Mouse (Mus musculus) large intestine, adult 2 months (tissue): Measurements from ENCODE around the gene Arhgef28. TPM values are rescaled to one million over a fixed set of nuclear protein-coding genes. Genes with fewer than 3 reads are reported as not detected.

Source experiments
- DNase-seq: peaks from one replicate; pipeline ENCODE4 v3.0.0-alpha.2; 2012; ENCODE audit warnings: low read depth, low spot score
- WGBS: fragments of 180-500 bp; shearing (Covaris S2); methylation state at CpG from one replicate; pipeline ENCODE4 v1.1.7; 2018; 5-methylcytosine and 5-hydroxymethylcytosine counted together
- polyA plus RNA-seq: library from polyadenylated mRNA; depleted of rRNA; stranded (reverse); fragments of >200 nt; gene quantifications from 2 replicates; pipeline ENCODE4 v1.2.3, GENCODE M21; 2012

Arhgef28 gene
- polyA plus RNA-seq, 1 experiment = 2.9 TPM

- WGBS = 69% methylated on average over 13 of the region's 13 CpGs
- DNase-seq = no peak
Observed at GRCm38 (mm10) chr13:97941909-97942680, 264.1 kb downstream of the Arhgef28 start.

GRCm38 (mm10) chr13:97941099-97941498 lies 265.1 kb downstream of the Arhgef28 start:
- peak; percentile 25 for DNase-seq

DNA sequence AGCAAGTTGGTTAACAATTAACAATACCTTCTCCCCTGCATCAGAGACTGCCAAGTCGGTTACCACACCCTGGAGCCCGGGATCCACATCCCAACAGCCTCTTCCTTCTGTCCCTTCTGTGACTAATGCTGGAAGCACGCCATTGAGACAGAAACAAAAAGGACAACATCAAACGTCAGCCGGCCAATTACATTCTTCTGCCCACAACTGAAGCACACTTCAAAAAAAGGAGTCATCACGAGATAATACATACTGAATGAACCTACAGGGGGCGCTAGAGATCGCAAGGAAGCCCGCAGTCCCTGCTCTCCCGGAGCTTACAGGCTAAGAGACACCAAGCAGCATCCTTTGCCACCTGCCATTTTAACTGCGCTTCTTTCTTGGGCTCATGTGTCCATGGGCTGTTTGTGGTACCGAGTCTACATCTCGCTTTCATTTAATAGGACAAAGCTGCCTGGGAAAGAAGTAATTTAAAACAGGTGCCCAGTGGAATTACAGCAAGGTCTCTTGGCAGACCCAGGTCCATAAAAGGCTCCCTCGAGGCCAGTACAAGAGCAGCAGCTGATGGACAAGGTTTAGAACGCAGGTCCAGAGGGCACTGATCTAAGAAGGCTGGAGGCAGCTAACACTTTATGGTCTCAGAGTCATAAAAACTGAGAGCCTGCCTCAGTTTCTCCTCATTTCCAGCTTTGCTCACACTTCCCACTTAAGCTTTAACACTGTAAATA lies 266.6 kb downstream of the Arhgef28 start:
- WGBS = 39% methylated on average over 15 of the region's 15 CpGs
- DNase-seq = peak; percentile 61

More at GRCm38 (mm10) chr13:97941099-97941498, 265.1 kb downstream of the Arhgef28 start:
- 31% methylated on average over 6 of the region's 6 CpGs for WGBS

- WGBS = 31% methylated on average over 18 of the region's 18 CpGs
- peak; percentile 58 for DNase-seq
Observed at GRCm38 (mm10) chr13:97938596-97939297, 267.5 kb downstream of the Arhgef28 start.

DNA sequence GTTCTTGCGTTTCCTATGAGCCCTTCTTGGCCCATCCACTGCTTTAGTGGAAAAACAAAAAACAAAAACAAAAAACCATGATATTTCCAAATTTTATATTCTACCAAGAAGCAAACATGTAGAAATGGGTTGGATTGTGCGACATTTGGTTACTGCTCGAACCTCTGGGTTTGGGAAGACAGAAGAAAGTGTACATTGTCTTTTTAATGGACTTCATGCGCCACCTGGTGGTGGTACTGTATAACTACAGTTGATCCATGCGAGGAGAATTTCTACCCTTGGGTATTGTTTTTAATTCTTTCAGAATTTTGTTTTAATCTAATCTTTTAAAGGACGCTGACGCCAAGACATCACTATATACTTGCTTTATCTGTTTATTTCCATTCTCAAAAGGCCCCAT lies 268.3 kb downstream of the Arhgef28 start:
- WGBS = 22% methylated on average over 7 of the region's 7 CpGs
- peak; percentile 33 for DNase-seq

DNA sequence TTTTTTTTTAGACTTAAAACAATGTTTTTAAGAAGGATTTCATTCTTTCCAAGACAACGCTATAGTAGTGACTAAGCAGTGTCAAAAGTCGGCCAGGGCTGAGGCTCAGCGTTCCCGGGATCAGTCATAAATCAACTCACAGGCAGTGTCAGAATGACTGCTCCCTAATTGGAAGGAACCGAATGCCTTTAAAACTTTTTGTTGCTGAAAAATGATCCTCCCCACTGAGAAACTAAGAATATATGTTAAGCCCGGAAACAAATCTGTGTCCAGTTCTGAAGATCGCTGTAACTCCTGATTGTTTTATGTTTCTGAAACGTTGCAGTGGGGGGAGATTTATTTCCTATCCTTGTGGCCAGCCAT lies 278.1 kb downstream of the Arhgef28 start:
- no peak for DNase-seq
- WGBS = 42% methylated on average over 8 of the region's 8 CpGs

GRCm38 (mm10) chr13:97927376-97928134 lies 278.7 kb downstream of the Arhgef28 start:
- 66% methylated on average over 14 of the region's 14 CpGs for WGBS
- DNase-seq = no peak

DNA sequence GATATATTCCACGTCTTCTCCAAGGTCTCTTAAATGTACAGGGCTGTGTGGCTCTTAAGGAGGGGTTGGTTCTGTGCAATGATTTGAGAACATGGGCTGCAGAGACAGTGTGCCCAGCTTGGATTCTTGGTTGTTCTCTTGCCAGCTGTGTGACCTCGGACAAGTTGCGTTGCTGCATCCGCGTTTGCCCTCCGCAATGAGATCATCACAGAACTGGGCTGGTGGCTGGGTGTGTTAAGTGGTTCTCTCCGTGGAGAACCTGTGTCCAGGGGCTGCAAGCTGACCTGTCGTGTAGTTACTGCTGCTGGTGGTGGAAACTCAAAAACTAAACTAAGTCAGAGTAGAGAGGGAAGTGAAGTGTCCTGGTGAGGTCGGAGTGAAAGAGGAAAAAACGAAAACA lies 279.9 kb downstream of the Arhgef28 start:
- DNase-seq = no peak
- 85% methylated on average over 10 of the region's 10 CpGs for WGBS

DNA sequence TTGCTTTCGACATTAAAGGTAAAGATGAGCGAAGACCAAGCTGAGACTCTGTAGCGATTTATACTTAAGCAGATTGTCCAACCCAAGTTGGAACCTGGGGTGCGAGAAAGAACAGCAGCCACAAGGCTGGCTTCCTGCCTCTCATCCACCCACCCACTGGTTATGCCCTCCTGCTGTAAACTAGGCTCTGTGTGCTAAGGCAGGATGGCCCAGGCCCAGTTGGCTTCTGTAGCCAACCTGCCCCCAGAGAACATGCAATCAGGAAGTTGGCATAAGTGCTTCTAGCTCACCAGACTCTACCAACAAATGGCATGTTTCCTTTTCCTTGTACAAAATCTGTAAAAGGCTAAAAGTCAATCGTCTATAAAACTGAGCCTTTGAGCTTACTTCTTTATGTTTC lies 283.2 kb downstream of the Arhgef28 start:
- DNase-seq = no peak
- 74% methylated on average over 5 of the region's 5 CpGs for WGBS

DNA sequence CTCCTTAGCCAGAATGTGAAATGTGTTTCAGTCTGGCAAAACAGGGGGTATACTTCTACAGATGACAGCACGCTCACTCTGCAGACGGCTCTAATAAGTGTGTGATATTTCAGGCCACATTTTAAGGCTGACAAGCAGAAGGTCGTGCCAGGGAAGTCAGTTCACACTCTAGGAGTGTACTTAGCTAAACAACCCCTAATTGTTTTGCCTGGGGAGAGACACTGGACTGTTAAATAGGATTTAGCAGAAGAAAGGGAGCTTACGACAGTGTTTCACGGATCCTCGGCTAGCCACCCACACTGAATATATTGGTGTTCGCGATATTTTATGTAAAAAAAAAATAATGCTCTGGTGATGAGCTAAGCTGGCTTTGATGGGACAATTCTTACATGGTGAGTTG lies 286.6 kb downstream of the Arhgef28 start:
- DNase-seq = no peak
- 74% methylated on average over 8 of the region's 8 CpGs for WGBS

DNA sequence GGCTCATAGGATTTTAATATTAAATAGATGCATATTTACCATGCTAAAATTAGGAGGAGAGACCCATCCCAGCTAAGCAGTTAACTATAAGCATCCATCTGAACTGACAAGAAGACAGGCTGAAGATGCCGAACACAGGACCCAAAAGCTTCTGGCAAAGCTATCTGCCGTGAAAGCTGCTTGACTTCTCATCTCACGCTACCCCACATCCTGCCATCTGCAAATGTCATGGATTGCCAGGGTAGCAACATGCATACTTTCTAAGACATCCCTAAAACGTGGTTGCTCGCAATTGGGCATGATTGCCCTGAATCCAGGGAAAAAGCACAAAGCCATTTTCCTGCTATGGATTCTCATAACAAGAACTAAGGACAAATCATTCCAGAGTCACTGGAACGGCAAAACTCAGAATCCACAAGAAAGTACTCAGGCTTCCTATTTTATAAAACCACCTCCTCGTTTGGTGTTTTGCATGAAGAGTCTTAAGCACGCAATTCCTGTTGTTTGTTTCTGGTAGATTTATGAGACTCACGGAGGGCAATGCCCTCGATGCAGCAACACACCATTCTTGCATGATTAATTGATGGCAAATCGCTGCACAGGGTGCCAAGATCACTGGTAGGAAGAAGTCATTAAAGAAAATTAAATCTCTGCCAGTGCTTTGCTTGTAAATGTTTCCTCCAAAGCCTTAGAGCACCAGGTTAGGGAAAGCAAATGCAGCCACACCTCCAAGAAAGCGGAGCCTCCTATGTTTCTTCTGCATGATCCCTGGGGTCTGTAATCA lies 287.9 kb downstream of the Arhgef28 start:
- DNase-seq = no peak
- WGBS = 85% methylated on average over 12 of the region's 12 CpGs

GRCm38 (mm10) chr13:97911013-97911412 lies 295.2 kb downstream of the Arhgef28 start:
- DNase-seq = no peak
- WGBS = 62% methylated on average over 10 of the region's 10 CpGs

GRCm38 (mm10) chr13:97902821-97903220 lies 303.4 kb downstream of the Arhgef28 start:
- DNase-seq = no peak
- 87% methylated on average over 8 of the region's 8 CpGs for WGBS

DNA sequence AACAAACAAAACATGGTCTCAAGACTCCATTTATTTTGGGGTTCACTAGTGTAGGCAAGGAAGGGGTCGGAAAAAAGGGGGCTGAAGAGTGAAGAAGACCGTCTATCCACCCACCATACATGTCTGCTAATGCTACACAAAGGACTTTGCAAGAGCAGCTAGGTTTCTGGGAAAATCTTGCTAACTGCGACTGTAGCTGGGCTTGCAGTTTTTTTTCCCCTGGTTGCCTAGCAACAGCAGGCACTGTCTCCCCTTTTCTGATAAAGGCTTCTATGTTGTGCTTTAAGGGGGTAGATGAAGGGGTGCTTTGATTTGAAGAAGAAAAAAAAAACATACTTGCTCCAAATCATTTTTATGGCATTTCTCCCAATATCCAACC lies 305.9 kb downstream of the Arhgef28 start:
- DNase-seq = no peak
- WGBS = 80% methylated on average over 3 of the region's 3 CpGs

- DNase-seq = no peak
- WGBS = 91% methylated on average over 14 of the region's 14 CpGs
Observed at GRCm38 (mm10) chr13:97899604-97900379, 306.4 kb downstream of the Arhgef28 start.

DNA sequence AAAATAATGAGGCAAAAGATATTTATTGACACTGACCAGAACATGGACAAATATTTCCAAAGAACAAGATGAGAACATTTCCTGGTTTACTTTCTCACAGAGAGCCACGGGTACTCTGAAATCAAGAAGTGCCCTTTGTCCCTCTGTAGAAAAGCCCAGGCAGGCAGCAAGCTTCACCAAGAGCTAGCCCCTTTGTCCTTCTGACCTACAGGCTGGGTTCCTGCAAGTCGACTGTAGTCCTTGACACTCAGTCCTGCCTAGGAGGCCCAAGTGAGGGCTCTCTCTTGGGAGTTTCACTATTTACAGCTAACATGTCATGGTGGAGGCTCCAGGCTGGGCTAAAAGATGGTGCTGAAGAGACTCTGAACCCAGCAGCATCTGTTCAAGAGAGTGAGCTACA lies 307.6 kb downstream of the Arhgef28 start:
- 34% methylated on average over 2 of the region's 2 CpGs for WGBS
- no peak for DNase-seq

DNA sequence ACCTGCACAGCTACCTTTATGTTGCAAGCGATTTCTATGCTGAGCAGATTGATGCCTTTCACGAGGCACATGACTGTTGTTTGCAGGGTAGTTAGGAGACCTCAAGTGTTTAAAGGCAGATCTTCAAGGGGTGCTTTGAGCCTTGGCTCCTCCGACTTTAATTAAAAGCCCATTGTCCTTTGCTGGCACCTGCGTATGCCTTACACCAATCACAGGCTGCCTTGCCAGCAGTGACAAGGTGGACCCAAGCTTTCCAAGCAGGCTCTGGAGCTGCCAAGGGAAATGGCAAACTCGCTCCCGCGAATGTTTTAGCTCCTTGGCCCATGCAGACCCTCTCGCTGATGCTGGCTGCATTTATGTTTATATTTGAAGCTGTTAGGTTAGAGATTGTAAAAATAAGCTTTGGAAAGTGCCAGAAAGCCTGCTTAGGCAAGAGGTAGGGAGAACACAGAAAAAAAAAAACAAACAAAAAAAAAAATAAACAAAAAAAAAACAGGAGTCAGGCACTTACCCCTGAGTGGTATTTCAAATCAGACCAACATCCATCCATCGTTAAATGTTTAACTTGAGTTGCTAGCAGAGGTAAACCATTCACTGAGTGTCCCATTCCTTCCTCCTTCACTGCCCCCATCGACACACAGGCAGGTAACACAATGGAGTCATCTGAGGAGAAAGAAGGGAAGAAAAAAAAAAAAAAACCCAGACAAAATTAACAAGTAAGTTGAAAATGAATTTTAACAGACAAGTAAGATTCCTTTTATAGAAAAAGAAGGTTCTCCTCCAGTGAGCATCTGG lies 313.0 kb downstream of the Arhgef28 start:
- DNase-seq = no peak
- WGBS = 37% methylated on average over 10 of the region's 10 CpGs
